Mouse (Mus musculus) regulatory T cell (primary cell): ENCODE data around the gene Ltbp1.

Source experiments
- in situ Hi-C: fragments of 300-600 bp; cut with MboI, MseI; formaldehyde crosslinking; loops from one replicate; pipeline ENCODE4 v1.15.1; 2025; ENCODE audit warnings: high pct_unique_total_duplicates

The Ltbp1 gene

DNA sequence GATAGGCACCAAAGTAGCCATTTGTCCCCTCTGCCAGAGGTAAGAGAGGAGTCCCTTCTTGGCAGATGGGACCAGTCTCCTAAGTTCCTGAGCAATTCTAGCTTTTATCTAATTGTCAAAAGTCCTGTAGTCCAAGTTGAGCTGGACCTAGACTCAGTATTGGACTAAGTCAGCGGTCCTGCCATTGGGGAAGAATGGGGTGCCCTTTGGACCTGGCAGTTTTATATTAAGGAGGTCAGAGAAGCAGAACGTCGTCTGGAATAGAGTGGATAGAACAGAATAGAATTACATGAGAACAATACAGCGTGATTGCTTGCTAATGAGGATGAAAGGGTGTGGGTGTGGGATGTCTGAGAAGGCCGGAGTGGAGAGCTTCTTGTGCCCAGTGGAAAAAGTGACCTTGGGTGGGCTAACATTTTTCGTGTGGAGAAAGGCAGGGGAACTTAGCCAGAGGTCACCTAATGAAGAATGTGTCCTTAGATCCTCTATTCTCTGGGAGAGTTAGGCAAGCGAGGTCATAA lies 167.4 kb downstream of the Ltbp1 start:
- in situ Hi-C loops, result no loop called here

DNA sequence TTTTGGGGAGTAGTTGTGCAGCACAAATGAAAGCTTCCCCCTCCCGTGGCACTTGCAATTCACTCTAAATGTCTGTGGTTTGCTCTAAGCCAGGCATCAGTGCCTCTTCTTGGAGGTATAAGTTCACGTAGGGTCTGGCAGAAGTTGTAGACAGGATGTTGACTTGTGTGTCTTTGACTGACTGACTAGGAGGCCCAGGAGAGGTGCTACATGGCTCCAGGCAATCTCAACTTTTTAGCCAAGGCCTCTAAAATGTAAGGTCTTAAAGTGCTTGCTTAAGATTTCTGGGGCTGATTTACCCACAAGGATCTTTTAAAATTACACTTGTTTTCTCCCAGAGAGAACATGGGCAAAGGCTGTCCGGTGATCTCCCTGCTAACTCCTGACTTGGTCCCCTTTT lies 169.1 kb downstream of the Ltbp1 start:
- in situ Hi-C loops, result no loop called here

DNA sequence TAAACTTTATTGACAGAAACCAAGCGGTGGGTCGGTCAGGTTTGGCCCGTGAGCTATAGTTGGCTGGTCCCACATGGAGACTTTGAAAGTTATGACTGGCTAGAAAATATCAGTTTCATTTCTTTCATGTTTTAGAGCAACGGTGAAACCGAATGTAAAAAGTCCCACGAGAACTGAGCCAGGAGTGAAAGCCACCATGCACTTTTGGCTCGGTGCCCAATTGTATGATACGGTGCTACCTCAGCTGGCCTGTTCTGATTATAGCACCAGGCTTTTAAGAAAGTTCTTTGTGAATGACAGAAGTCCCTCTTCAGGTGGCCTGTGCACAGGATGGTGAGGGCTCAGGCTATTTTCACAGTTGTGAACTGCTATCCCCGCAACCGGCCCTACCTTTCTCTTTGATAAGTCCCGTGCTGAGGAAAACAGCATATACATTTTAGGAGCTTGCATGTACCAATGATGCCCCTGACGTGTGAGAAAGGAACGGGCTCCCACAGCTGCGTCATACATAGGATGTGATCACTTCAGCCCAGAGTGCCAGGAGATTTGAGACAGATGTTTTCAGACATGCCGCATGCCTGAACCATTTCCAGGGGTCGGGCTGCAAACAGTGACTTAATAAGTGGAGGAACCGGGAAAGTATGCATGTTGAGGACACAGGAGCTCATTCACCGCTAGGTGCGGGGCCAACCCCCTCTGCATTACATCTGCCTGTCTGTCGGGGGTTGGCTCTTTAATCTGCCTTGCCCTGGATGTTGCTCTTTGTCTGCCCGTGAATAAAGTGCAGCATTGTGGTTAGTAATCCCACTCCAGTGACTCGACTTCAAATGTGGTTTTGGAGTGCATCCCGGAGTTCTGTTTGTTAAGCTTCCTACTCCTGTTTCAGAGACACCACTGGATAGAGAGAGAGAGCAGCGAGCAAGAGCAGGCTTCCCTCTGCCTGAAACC lies 172.8 kb downstream of the Ltbp1 start:
- in situ Hi-C loops, result no loop called here

DNA sequence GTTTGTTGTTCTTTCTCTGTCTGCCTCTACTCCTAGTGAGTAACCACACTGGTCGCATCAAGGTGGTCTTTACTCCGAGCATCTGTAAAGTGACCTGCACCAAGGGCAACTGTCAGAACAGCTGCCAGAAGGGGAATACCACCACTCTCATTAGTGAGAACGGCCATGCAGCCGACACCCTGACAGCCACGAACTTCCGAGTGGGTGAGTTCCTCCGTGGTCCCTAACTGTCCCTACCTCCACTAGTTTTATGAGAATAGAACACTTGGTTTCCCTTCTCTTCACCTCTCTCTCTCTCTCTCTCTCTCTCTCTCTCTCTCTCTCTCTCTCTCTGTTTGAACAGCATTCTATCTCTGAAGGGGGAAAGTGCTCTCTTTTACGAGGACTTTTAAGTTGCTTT lies 173.6 kb downstream of the Ltbp1 start:
- in situ Hi-C loops, result no loop called here

DNA sequence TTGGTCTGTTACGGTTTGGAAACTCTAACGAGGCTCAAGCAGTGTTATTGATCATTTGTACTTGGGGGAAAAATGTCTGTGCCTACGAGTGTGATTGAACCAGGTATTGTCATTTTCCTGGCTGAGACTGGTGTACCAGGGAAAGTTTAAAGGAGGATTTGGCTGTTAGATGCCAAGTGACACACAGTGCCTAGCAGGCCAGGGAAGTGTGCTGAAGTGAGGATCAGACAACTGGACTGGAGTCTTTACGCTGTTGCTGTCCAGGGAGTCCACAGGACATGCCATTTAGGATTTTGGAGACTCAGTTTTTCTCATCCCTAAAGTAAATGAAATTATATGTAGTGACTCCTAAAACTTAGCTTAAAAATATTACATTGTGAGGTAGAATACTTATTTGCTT lies 174.9 kb downstream of the Ltbp1 start:
- in situ Hi-C loops, result no loop called here

DNA sequence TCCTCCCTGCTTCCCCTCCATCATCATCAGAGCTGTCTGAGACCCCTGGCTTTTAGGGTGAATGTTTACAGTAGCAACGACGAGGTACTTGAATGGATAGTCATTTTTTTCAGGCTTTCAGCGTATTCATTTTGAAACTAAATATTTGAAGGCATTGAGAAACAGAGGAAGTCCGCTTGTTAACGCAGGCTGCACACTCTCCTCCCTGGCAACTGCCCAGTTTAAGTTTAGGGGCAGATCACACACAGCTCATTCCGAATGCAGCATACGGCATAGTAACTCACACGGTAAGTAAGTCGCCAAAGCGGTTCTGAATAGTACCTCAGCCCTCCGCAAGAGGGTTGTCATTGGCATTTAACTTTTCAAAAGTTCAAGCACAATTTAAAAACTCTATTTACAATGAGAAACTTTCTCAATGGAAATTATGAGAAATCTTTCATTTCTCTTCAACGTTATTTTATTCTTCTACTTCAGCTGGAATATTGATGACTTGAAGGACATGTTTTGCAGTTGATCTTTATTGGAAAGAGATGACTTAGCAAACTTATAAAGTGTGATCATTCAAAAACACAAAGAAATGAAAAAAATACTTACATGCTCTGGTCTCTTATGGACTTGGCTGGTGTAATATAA lies 175.7 kb downstream of the Ltbp1 start:
- in situ Hi-C loops, result no loop called here

DNA sequence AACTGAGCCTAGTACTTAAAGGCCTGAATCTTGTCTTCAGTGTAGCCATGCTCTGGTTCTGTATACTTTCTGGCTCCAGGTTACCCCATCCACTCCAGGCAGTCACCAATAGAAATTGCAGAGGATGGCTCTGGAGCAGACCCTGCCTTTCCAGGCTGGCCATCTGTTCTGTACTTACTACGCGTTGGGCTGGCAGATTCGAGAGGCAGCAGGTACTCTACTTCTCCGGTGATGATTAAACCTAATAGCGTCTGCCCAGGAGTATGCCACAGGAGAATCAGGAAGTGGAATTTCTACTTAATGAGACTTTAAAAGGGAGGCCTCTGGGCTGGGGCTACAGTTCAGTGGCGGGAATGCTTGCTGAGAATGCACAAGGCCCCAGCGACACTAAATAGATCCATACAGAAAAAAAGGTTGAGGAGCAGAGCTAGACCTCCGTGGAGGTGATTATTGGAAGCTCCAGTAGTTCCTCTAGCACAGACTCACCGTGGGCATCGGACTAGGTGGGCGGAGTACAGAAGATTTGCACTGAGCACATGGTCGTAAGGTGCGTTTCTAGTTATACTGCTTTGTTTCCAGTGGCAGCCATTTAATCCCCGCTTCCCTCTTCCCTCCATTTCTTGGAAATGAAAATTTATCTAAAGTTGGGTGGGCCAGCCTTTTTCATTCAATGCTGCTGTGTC lies 177.1 kb downstream of the Ltbp1 start:
- in situ Hi-C loops, result no loop called here

DNA sequence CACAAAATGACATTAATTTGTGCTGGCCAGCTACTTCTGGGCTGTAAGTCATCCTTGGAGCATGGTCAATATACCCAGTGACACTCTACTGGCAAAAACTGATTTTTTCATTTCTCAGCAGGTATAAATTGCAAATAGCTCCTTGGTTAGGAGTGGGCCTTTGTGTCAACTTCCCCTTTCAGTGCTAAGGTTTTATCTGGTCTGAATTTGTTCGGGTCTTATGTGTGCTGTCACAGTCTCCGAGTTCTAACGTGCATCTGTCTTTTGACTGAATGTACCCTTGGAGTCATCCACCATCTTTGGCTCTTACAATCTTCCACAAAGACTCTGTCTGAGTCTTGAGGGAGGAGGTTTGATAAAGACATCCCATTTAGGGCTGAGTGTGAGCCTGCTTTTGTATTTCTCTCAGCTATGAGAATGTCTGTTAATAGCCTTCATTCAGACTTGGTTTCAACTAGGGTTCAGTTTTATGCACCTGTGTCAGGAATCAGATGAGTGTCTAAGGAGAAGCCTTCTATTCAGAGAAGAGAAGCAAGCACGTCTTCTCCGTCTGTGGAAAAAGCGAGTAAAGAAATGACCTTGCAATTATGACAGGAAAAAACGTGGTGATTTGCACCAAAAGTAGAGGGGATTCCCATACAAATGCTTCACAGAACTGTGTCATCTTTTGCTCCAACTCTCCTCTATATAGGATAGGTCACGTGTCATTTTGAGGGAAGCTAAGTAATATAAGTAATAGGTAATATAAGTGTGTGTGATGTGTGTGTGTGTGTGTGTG lies 181.6 kb downstream of the Ltbp1 start:
- in situ Hi-C loops, result no loop called here

DNA sequence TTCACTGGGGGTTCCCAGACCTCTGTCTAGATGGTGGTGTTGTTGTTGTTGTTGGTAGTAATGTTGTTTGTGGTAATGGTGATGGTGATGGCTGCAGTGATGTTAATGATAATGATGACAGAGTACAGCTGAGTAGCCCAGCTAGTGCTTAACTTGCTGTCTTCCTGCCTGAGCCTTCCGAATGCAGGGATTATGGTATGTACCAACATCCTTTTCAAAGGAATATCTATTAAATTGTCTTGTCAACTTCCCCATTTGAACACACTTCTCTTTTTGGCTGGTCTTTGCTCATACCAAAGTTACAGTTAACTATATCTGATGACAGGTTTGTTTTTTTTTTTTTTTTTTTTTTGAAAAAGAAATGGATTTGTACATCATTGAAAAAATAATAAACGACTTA lies 191.6 kb downstream of the Ltbp1 start:
- in situ Hi-C loops, result no loop called here

DNA sequence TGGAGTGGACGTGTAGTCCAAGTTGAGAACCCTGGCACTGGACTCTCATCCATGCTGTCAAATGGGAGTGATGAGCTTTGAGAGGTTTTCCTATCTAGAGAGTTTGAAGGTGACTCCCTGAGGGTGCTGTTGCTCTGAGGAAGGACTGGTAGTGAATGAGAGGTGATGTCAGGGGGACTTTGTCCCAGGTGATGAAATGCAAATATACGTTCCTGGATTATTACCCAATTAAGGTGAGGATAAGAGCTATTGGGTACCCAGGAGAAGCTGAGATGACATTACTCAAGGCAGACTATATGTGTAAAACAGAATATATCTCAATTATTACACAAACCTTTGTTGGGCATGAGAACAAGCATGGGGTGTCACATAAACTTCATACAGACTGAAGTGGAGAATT lies 193.4 kb downstream of the Ltbp1 start:
- in situ Hi-C loops, result no loop called here

DNA sequence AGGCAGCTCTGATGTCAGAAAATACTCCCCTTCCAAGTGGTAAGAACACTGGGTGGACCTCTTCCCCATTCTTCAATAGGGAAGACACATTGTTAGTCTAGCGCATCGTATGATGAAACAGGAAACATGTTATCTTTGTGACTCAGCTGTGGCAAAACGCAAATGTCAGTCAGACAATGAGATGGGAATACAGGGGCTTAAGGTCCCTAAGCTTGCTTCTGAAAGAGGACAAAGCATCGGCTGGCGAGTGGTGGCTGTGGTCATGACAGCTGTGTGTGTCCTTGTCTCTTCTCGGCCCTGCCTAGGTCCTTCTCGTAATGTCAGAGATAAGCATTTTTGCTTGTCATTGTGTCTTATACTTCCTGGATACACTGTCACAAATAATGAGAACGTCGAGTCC lies 194.3 kb downstream of the Ltbp1 start:
- in situ Hi-C loops, result no loop called here

DNA sequence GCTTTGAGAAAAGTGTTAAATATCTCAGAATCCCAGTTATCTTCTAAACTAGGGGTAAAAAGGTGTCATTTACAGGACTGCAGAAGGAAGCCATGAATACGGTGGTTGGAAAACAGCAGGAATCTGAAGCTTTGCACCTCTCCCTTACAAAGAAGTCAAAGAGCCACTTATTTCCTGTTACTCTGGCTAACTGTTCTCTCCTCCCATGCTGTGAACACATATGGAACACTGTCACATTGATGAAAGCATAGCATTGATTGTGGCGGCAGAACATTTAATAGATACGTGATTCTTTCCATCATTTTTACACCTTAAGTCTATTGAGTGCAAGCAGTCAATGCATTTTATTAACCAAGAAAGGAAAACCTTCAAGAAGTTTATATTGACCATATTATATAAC lies 196.9 kb downstream of the Ltbp1 start:
- in situ Hi-C loops, result no loop called here

DNA sequence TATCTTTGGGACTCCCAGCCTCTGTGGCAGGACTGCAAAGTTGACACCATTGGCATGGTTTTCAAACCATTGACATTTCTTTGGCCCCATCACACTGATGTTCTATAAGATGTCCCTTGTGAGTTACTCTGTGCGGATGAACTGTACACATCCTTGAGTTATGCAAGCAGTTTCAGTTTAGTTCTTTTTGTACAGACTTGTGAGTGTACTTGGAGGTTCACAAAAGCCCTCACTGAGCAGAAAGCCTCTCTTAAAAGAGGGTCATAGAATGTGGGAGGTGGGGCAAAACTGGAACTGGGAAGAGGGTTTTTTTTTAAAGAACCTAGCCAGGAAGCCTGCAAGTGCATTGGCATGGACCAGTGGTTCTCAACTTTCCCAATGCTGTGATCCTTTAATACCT lies 198.7 kb downstream of the Ltbp1 start:
- in situ Hi-C loops, result no loop called here

DNA sequence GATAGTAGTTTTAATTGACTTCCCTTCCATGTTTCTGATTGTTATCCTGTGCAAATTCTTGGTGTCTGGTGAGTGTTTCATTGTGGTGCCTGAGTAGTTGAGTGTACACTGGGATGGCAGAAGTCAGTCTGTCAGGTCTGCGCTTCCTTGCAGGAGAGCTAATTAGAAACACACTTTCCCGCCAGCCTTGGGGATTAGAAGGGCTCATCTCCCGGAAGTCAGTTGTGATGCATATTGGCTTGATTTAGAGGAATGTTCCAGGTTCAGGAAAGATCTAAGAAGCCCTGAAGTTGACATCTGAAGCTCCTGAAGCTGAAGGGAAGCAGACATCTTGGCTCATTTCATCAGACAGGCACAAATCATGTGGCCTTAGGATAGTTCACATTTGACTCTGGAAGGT lies 200.9 kb downstream of the Ltbp1 start:
- in situ Hi-C loops, result no loop called here

DNA sequence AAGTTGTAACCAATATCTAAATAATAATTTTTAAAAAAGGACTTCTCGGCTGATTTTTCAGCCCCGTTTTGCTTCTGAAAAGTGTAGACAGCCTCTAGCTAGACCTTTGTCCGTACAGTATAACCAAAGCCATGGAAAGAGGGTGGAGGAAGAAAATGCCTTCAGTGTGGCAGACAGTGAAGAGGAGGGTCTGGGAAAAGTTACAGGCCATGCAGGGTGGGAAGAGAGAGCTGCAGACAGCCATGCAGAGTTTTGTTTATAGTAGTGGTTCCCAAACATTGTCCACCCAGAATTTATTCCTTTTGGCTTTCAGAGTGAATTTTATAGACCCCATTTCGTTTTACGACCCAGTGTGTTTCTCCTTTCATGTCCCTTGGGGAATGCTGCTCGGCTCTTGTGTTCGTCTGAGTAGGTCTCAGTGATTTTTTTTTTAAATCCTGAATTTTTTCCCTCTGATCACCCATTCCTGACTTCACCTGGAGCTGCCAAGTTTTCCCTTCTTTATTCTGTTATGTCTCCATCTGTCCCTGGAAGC lies 202.9 kb downstream of the Ltbp1 start:
- in situ Hi-C loops, result no loop called here

DNA sequence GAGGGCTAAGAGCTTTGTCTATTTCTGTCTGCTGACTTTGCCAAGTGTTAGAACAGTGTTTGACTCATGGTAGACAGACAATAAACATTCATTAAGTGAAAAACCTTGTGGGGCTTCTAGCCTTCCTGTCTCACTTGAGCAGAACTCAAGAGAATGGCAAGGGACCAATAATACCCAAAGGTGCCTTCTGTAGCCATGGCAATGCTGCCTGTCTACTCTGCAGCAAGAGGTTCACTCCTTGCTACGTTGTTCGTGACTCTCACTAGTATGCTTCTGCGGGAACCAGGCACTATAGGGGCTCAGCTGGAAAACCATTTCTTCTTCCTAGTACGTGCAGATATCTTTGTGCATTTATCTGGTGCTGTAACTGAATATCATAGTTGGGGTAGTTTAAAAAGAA lies 205.2 kb downstream of the Ltbp1 start:
- in situ Hi-C loops, result loop anchor here (10.0 kb wide), 1 partner anchor 1584 kb away; no protein-coding TSS in a partner anchor

DNA sequence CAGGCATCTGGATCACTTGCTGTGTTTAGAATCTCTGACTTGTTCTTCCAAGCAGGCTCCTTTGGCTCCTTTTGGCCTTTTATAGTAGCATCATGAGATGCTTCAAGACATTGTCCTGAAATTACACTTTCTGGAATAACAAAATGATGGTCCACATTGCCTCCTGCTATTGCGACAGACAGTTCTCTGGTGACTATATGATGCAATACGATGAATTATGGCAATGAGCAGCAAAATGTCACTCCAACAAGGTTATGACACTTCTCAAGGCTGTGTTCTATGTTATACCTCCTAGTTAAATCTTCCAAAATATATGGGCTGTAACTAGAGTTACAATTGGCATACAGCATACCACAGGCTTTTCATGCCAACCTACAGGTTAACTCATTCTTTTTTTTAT lies 211.0 kb downstream of the Ltbp1 start:
- in situ Hi-C loops, result loop anchor here (10.0 kb wide), 1 partner anchor 1578 kb away; no protein-coding TSS in a partner anchor

DNA sequence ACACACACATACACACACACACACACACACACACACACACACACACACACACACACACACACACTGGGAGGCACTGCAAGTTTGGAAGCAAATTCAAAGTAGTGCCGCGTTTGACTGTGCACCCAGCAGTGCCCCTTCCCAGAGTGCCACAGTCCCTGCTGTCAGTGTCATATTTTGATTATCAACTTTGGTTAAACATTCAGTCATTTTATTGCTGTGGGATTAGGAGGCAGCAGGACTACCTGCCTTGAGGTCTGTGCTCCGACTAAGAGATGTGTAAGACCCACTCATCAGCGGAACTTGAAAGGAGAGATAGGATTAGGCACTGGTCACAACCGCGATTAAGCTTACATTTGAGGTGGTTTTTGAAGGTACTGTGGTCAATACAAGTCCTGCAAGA lies 213.3 kb downstream of the Ltbp1 start:
- in situ Hi-C loops, result loop anchor here (10.0 kb wide), 1 partner anchor 1576 kb away; no protein-coding TSS in a partner anchor

DNA sequence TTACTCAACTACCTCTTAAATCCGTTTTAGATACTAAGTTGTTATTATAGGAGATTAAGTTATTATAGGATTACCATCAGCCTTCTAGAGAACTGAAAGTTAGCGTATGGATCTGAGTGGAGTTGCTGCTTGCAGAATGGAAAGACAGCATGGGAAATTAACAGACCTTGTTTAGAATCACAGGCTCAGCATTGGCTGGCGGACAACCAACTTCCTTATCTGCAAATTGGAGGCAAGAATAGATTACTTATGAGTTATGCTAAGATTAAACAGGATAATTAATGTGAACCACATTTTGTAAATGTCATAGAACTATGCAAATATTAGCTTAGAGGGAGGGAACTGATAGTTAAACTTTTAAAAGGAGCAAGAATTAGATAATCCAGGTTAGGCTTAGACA lies 223.0 kb downstream of the Ltbp1 start:
- in situ Hi-C loops, result no loop called here

DNA sequence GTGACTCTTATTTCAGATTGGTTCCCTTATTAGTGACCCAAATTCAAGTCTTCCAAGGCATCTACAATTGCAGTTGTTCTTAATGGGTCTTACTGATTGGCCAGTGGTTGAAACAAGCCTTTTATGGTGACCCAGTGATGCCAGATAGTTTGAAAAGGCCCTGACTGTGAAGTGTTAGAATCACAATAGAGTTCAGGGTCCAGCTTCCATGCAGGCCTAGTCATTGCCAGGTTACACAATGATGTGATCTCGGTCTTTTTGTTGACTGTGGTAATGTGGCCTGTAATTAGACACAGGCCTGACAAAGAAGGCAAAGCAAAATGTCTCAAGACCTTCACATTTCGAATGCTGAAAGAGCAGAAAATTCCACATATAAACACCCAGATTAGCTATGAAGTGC lies 227.8 kb downstream of the Ltbp1 start:
- in situ Hi-C loops, result no loop called here

DNA sequence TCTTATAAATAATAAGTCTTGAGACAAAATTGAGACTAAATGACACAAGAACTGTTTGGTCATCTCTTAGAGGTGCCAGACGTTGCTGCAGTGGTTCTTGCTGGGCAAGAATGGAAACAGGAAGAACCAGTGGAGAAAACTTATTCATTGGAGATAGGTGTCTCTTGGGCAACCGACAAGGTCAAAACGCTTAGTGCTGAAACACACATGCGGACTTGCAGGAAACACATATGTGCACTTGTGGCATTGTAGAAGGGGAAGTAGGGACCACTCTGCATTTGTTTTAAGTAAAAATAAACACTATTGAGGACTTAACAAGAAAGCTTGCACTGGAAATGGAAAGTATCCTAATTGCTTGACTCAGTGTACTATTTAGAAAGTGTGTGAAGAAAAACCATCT lies 228.6 kb downstream of the Ltbp1 start:
- in situ Hi-C loops, result no loop called here
